Mouse (Mus musculus): ENCODE data around the gene Tab2. TPM values are rescaled to one million over a fixed set of nuclear protein-coding genes. Genes with fewer than 3 reads are reported as not detected.
"Not testable (repeated sequence)": the region's sequence is repeated elsewhere in the genome, so short reads cannot be mapped to it uniquely, and the experiment has no call there.

The Tab2 gene
- total RNA-seq, 2 experiments from 2014 or later, result 49.1 to 51.8 TPM

GRCm38 (mm10) chr10:7900719-7901627 is 55.1 kb downstream of the Tab2 start:
- no peak for DNase-seq (ENCODE audit: low spot score in 2 of 2)

DNA sequence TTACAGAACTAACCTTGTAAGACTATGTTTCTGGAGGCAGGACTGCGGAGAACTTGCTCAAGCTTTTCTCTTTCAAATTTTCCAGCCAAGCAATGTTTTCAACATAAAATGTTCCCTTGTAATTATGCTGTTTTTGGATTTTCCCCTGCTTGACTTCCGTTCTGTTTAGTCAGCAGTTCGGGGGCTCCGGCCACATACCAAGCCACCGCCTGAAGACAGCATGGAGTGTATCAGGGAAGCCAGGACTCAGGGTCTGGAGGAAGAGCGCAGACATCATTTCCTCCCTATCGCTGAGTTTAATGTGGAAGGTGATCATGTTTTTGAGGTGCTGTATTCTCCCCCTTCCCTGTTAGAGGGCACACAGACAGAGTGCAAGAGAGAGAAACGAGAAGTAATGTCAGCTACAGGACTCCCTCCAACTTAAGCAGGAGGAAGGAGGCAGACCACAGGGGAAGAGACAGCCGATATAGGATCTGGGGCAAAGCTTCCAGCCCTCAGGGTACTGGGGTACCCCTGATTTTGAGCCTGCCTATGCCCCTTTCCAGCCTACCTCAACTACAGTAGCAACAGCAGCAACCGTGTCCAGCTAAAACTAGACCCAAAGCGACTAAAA is 67.7 kb downstream of the Tab2 start:
- no peak for DNase-seq (ENCODE audit: low spot score in 2 of 2)

- DNase-seq (ENCODE audit: low spot score in 2 of 2), result peak; percentile 72 to 75
Observed at GRCm38 (mm10) chr10:7883524-7883923, 72.5 kb downstream of the Tab2 start.

- DNase-seq (ENCODE audit: low spot score in 2 of 2), result no peak
Observed at GRCm38 (mm10) chr10:7881971-7882370, 74.1 kb downstream of the Tab2 start.

GRCm38 (mm10) chr10:7880283-7880682 is 75.7 kb downstream of the Tab2 start:
- not testable (repeated sequence) for DNase-seq (ENCODE audit: low spot score in 2 of 2)

DNA sequence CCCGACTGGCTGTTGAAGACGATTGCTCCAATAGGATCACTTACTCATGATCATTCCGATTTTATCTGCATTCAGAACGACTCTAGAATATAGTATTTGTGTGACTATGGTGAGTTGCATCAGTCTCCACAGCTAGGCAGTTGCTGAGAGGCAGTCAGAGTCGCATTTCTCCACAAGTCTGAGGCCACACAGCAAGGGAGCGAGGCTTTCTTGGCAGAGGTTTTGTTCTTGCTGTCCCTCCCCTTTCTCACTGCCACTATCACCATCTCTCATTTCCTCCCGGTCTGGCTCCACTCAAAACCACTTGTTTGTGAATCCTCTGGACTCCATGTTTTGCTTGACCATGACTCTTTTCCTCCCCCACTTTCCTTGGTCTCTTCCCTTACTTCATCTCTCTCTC is 81.8 kb downstream of the Tab2 start:
- DNase-seq (ENCODE audit: low spot score in 2 of 2), result no peak

DNA sequence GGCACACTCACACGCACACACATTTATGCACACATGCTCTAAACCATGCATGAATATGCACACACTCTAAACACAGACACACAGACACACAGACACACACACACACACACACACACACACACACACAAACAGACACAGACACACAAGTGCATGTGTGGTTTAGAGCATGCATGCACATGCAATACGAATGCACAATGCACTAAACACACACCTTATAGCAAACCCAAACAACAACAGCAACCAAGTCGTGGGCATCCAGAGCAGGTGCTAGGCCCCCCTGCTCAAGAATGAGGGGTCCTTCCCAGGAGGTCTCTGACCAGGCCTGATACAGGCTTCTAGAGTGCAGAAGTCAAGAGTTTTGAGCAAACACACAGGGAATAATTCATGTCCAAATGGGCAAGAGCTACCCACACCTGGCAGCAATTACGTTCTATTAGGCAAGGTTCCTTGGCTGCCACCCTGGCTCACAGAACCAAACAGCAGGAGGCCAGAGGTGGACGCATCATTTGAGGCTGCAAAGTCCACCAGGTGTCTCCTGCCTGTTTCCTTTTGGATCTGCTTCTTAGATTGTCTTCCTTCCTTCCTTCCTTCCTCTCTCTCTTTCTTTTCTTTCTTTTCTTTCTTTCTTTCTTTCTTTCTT is 84.5 kb downstream of the Tab2 start:
- DNase-seq (ENCODE audit: low spot score in 2 of 2), result no peak

DNA sequence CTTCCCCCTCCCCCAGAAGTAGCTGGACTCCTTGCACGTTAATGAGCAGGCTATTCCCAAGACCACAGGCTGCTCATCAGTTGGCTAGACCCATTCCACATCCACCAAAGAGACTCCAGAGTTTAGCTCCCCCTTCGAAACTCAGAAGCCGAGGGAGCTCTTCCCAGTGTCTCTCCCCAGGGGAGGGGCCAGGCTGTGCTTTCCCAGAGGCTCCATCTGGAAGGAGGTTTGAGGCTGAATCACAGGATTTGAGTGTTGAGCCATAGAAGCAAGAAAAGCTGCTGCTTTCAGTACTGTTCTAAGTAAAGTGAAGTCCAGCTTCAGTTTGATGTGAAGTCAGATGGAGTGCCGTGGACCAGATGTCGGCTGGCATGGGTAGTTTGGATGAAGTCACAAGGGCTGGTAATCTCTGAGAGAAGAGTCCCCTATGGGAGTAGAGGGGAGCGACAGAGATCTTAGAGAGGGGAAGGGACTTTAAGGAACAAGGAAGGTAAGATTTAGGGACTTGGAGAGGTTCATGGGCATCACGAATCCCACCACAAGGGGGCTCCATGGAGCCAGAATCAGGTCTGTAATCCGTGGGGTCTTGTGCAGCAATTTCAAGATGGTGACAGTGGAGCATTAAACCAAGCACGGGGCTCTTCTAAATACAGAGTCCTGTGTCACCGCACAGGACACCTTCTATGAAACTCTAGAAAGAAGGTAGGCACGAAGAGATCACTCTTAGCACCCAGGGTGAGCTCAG is 85.3 kb downstream of the Tab2 start:
- peak in 1 of 2 experiments; percentile 39 for DNase-seq (ENCODE audit: low spot score in 2 of 2)

- DNase-seq (ENCODE audit: low spot score in 2 of 2), result no peak
Observed at GRCm38 (mm10) chr10:7869746-7870145, 86.3 kb downstream of the Tab2 start.

GRCm38 (mm10) chr10:7867666-7868030 is 88.4 kb downstream of the Tab2 start:
- DNase-seq (ENCODE audit: low spot score in 2 of 2), result no peak

DNA sequence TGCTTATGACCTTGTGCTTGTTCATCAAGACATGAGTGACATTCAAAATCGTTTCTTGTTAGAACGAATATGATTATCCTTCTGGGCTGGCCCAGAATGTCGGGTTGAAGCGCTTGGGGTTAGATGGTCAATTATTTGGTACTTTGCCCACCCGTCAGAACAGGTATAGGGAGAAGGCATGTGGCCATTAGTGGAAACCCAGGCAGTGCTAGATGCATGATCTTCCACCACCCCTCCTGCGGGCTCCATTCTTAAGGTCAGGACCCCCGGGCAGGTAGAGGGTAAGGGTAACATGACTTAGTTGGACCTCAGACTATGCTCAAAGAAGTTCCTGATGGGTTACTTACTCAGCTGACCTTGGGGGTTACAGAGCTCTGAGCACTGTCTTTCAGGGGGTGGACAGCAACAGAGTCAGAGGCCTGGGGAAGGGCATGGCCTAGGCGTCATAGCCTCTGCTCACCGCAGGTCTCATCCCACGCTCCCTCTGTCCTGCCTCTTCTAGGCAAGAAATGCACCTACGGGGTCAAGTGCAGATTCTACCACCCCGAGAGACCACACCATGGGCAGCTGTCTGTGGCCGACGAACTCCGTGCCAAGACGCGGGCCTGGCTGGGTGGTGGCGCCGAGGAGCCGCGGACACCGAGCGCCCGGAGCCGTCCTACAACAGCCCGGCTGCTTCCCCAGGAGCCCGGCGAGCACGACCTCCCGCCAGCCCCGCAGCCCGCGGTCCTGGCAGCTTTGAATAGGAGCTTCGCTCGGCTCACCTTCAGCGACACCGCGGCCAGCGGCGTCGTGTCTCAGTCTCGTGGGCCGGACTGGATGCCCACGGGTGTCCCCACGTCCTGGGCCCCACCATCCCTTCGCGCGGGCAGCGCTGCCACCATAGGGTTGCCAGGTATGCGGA is 89.0 kb downstream of the Tab2 start:
- peak; percentile 31 to 34 for DNase-seq (ENCODE audit: low spot score in 2 of 2)

DNA sequence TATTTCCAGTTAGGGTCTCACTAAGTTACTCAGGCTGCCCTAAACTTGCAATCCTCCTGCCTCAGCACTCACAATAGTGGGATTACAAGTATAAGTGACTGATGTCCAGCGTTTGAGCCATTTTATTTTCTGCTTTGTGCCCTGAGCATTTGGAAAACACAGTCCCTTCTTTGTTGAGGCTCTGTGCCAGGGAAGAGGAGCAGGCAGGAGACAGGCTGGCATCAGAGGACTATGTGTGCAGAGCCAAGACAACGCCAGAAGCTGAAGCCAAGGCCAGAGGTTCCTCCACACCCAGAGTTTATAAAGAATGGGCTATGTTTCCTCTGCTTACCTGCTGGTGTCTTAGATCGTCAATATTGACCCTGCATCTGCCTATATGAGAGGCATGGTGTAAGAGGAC is 91.2 kb downstream of the Tab2 start:
- no peak for DNase-seq (ENCODE audit: low spot score in 2 of 2)

DNA sequence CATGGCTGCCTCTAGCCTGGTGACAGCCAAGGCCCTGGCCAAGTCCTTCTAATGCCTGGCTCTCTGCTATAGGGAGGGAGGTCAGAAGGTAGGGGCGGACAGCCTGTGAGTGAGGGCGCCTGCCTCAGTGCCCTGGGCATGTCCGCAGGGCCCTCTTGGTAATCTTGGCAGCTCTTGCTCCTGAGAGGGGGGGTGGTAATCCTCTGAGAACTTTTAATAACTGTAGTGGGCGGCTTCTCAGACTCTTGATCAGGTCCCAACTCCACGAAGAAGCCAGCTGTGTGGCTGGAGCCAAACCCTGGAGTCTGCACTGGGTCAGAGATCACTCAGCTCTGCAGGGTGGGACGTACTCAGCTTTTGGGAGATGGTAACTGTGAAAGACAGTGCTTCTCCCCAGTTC is 91.8 kb downstream of the Tab2 start:
- DNase-seq (ENCODE audit: low spot score in 2 of 2), result no peak

GRCm38 (mm10) chr10:7863411-7863810 is 92.6 kb downstream of the Tab2 start:
- DNase-seq (ENCODE audit: low spot score in 2 of 2), result no peak

GRCm38 (mm10) chr10:7861937-7862657 is 93.9 kb downstream of the Tab2 start:
- no peak for DNase-seq (ENCODE audit: low spot score in 2 of 2)

GRCm38 (mm10) chr10:7861259-7861936 is 94.6 kb downstream of the Tab2 start:
- no peak for DNase-seq (ENCODE audit: low spot score in 2 of 2)

DNA sequence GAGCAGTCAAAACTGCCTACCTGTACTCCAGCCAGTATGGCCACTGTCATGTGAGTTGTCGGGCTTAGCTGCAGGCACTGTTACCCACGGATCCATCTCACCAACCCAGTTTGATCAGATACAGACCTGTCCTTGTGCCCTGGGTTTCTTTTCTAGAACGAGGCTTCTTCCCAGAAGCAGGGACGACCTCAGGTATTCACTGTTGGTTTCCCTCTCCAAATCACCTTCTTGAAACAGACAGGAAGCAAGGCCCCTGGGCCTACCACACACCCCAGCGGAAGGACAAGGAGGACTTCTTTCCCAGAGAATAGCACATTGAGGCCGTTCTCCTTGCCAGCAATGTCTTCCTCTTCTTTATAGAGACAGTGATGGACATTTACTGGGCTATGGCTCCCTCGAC is 95.5 kb downstream of the Tab2 start:
- no peak for DNase-seq (ENCODE audit: low spot score in 2 of 2)

Data from adrenal gland, adult 18-20 months (tissue).